In the genomic region with DNA sequence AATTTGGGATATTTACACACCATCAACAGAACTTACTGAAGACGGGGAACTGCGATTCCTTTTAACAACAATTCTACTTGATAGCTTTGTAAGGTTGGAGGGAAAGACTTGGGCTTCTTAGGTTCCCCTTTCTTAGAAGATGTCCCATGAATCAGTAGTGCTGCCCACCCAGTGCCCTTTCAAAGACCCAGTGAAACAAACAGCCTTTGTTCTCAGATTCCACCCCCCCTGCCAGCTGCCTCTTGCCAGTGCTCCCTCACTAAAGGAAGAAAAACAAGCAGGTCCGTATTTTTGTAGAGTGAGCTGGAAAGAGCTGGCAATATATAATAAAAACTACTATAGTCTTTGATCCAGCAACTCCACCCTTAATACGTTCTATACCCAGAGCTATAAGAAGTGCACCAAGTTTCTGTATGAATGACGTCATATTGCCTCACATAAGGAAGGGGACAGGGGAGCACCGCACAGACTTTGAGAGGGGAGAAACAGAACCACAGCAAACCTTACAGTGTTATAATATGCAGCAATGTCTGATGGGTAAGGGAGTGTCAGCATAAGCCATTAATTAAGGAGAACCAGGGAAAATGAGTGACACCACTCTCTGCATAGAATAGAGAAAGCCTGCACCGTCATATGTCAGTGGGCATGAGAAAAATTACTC, we compare ENCODE assay signal across 15 mouse cellular contexts.
DNase-seq lines count a peak whose midpoint lies in the region; ATAC-seq and TF ChIP-seq lines count a peak whose summit lies in the region.
"Had no signal": no experiment of that assay in that cellular context is flagged by ENCODE, and none has a peak within 500 bp of the region (broad histone marks: within the 10 kb centered on the region; RNA-seq: fewer than 3 reads in every experiment).

No protein-coding gene starts in this region.

- no peaks in the 10 kb centered on the region for H3K36me3 ChIP-seq in forebrain, embryonic 12.5 days (replicated peaks)
- no peaks in the 10 kb centered on the region for H3K36me3 ChIP-seq in hindbrain, postnatal 0 days (ENCODE audit: insufficient read depth, low read length)
- no peaks in the 10 kb centered on the region for H3K36me3 ChIP-seq in neural tube, embryonic 15.5 days

- no peak for DNase-seq in layer of hippocampus, adult 2 months (ENCODE audit: low spot score in 2 of 2)
- DNase-seq in layer of hippocampus, adult 18-20 months (ENCODE audit: low spot score in 2 of 2): no peak
- DNase-seq in hindbrain, postnatal 0 days (ENCODE audit: low spot score): peak; percentile 31
- DNase-seq in left cerebral cortex, postnatal 36 days (ENCODE audit: low spot score in 2 of 2): no peak
- DNase-seq in layer of hippocampus, postnatal 25 days (ENCODE audit: extremely low spot score in 1 of 2, low spot score in 1 of 2): no peak
- DNase-seq in kidney, adult 11 months: no peak
- DNase-seq: cerebellum, postnatal 14 days; gastrocnemius, adult 2 months; kidney, adult 9 months; layer of hippocampus, adult 9-11 months; lung, adult 2 months; right cerebral cortex, postnatal 25 days; thymus, postnatal 14 days had no signal

- no peak overlapping the region for H3K4me2 ChIP-seq in forebrain, embryonic 12.5 days
- H3K4me2 ChIP-seq in hindbrain, postnatal 0 days (ENCODE audit: low read depth, low read length): no peak overlapping the region
- no peak overlapping the region for H3K4me2 ChIP-seq in neural tube, embryonic 15.5 days

- TF ChIP-seq CTCF in layer of hippocampus, adult 2 months (conservative IDR thresholded peaks at IDR 0.05): no peak
- TF ChIP-seq CTCF in hindbrain, postnatal 0 days (IDR thresholded peaks at IDR 0.05; ENCODE audit: low read depth): no peak

- ATAC-seq in forebrain, embryonic 12.5 days (ENCODE audit: low FRiP score): peak; percentile 68
- ATAC-seq in hindbrain, postnatal 0 days: no peak
- ATAC-seq in neural tube, embryonic 15.5 days (ENCODE audit: low FRiP score): no peak

- 19% methylated on average over 7 of the region's 7 CpGs for WGBS in forebrain, embryonic 12.5 days
- 41% methylated on average over 7 of the region's 7 CpGs for WGBS in hindbrain, postnatal 0 days
- 26% methylated on average over 7 of the region's 7 CpGs for WGBS in neural tube, embryonic 15.5 days

- no peak overlapping the region for H3K4me3 ChIP-seq in layer of hippocampus, adult 2 months
- no peak overlapping the region for H3K4me3 ChIP-seq in forebrain, embryonic 12.5 days (replicated peaks)
- no peak overlapping the region for H3K4me3 ChIP-seq in hindbrain, postnatal 0 days (ENCODE audit: low read length)
- no peak overlapping the region for H3K4me3 ChIP-seq in neural tube, embryonic 15.5 days (replicated peaks)
- H3K4me3 ChIP-seq: gastrocnemius, adult 2 months had no signal

- H3K27me3 ChIP-seq in forebrain, embryonic 12.5 days: no peaks in the 10 kb centered on the region
- no peaks in the 10 kb centered on the region for H3K27me3 ChIP-seq in hindbrain, postnatal 0 days (ENCODE audit: insufficient read depth, low read length)
- H3K27me3 ChIP-seq in neural tube, embryonic 15.5 days (replicated peaks): no peaks in the 10 kb centered on the region

- H3K27ac ChIP-seq in layer of hippocampus, adult 2 months: peak overlapping the region; percentile 61
- H3K27ac ChIP-seq in forebrain, embryonic 12.5 days: peak overlapping the region; percentile 79
- no peak overlapping the region for H3K27ac ChIP-seq in hindbrain, postnatal 0 days
- H3K27ac ChIP-seq in neural tube, embryonic 15.5 days (replicated peaks): peak overlapping the region; percentile 28; the same call in 1 of the 2 replicates
- H3K27ac ChIP-seq: gastrocnemius, adult 2 months had no signal

- peaks cover 33% of the 10 kb centered on the region for H3K4me1 ChIP-seq in forebrain, embryonic 12.5 days
- no peaks in the 10 kb centered on the region for H3K4me1 ChIP-seq in hindbrain, postnatal 0 days (ENCODE audit: insufficient read depth, low read length)
- H3K4me1 ChIP-seq in neural tube, embryonic 15.5 days: peaks cover 17% of the 10 kb centered on the region; the same call in 1 of the 2 replicates

- intact Hi-C loops in left cerebral cortex, postnatal 36 days (cut with DNase I): loop anchor here (10.0 kb wide), 1 partner anchor 97 kb away; the partner anchor contains the start of gene Nell2

- no peak overlapping the region for H3K9ac ChIP-seq in forebrain, embryonic 12.5 days
- no peak overlapping the region for H3K9ac ChIP-seq in hindbrain, postnatal 0 days (replicated peaks; ENCODE audit: low read length)
- H3K9ac ChIP-seq in neural tube, embryonic 15.5 days (replicated peaks): no peak overlapping the region

- no peaks in the 10 kb centered on the region for H3K9me3 ChIP-seq in forebrain, embryonic 12.5 days
- no peaks in the 10 kb centered on the region for H3K9me3 ChIP-seq in hindbrain, postnatal 0 days (ENCODE audit: low read length)
- H3K9me3 ChIP-seq in neural tube, embryonic 15.5 days (replicated peaks): no peaks in the 10 kb centered on the region
